Mouse (Mus musculus) lung, postnatal 25 days (tissue): ENCODE measurements at regions not wholly inside any gene's neighbourhood (a gene's known extent, or its start where the extent isn't known, plus 50 kb on each side); places are given as distances from the start of the nearest gene placed in this dataset.
A peak's percentile ranks its signal among the peaks of the same experiment; 100 is the strongest.

Source experiments
- DNase-seq: peaks from one replicate; pipeline ENCODE4 v3.0.0; 2022; ENCODE audit warnings: low spot score

DNA sequence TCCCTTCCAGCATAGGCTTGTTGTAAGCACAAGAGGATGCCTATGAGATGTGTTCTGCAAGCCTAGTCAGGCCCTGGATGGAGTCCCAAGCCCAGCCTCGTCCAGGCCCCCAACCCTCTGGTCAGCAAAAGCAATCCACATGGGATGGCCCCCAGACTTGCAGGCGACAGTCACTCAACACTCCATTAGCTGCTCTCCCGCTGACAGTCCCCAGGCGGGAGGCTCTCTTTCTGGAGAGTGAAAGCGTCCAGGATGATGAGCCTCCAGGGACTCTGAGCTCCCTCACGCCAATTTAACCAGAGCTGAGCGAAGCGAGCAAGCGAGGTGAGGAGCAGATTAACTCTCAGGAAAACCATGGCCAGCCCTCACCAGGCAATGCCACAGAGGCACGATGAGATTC is 132.7 kb upstream of the 1600014C23Rik start:
- DNase-seq, result no peak

DNA sequence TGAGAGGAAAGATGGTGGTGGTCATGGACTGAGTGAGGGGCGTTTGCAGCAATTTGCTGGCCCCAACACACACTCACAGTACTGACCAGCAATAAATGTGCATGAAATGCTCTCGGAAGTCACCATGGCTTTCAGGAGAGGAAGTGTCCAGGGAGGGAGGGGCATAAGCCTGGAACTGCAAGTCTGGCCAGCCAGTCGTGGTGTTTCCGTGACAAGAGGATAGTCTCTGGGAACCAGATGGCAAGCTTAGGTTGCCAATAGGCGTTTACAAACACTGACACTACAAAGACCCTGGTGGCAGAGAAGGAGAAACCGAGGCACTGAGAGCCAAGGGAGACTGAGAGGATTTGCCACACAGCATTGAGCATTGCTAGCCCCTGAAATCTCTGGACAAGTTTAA is 132.3 kb upstream of the 1600014C23Rik start:
- no peak for DNase-seq

DNA sequence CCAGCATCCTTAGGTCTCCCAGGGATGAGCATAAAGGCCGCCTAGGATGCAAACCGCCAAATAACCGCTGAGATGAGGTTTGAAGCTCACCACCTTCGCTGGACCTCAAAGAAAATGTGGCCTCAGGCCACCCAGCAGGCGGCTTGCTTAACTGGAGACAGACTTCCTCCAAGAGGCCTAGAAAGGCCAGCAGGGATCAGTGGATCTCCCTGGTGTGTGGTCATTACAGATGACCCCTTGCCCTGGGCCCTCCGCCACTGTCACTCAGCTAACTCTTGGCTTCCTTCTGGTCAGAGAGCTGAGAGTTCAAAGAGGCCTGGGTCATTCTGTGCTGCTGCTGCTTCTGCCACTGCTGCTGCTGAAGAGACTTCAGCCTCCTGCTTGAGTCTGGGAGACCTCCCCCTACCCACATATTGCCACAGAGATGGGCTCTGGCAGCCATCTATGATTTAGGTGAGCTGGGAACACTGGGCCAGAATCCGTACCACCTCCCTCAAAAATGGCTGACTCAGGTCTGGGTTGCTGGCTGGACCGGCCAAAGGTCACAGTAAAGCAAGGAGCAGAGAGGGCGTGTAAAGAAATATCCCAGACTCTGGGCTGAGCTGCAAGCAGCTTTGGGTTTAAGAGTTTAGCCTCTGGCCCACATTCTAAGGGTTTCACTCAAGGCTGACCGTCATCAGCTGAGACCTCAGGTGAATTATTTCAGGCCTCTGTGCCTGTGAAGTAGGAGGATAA is 130.0 kb upstream of the 1600014C23Rik start:
- no peak for DNase-seq

DNA sequence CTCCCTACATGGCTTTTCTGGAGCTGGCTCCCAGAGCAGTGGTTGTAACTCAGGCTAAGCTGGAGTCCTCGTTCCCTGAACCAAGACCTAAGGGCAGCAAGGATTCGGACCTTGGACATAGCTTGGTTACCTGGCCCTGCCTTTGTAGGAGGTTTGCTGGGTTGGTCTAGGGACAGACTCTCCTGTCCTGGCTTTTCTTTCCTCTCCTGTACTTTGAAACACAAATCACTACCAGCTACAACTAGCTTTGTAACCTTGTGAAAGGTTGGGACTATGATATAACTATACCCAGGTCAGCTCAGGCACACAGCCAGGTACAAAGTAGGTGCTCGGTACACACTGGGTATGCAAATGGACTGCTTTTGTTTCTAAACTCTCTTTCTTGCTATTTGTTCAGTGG is 129.4 kb upstream of the 1600014C23Rik start:
- DNase-seq, result no peak

DNA sequence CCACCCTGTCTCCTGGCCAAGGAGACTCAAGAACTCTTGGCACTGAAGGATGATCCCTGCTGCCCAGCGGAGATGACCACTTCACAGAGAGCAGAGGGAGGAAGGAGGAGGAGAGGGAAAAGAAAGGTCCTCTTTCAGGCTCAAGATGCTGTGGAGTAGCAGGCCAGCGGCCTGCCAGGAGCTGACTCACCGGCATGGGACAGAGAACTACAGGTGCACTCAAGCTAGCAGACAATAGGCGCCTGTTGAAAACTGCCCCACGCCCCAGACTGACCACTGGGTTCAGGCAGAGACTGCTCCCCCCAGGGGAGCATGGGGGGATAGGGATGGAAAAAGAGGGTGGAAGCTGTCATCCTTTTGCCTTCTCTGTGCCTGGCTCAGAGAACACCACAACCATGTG is 125.8 kb upstream of the 1600014C23Rik start:
- DNase-seq, result no peak

DNA sequence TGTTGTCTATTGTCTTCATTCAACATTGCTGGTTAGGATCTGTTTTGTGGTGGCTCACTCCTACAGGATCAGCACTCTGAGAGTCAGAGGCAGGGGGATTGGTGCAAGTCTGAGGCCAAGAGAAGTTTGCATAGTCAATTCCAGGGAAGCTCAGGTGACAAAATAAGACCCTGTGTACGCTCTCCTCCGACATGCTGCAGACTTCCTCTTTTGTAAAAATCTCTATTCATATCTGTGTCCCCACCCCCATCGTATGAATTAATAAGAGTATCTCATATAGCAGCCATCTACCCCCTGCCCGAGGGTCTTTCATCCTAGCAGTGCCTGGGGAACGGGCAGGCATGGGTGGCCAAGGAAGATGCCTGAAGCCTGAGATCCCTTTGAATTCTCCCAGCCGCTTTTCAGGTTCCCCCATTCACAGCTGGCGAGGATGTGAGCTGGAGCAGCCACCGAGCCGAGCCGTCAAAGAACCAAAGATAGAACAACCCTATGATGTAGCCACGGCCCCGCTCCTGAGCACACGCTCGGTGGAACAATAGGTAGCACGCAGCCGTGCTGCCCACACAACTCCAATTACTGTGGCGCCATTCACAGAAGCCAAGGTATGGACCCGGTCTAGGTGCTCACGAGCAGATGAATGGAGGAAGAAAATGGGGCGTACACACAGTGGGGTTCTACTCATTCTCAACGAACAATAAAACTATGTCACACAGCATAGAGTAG is 120.4 kb upstream of the 1600014C23Rik start:
- DNase-seq, result no peak

DNA sequence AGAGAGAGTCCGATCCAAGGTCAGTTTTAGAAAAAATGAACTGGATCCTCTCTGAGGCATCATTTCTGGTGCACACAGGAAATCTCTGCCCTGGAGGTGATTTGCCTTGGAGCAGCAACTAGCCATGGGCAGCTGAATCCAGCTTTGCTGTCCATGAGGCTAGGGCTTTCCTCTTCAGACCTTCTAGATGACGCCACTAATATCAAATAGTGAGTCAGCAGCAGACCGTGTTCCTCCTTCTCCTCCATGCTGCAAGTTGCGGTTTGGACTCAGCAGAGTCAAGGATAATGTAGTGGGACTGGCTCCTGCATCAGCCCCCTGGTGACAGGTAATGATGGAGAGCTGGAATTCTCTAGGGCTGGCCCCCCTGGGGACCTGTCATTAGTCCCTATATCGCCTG is 118.8 kb upstream of the 1600014C23Rik start:
- DNase-seq, result no peak

DNA sequence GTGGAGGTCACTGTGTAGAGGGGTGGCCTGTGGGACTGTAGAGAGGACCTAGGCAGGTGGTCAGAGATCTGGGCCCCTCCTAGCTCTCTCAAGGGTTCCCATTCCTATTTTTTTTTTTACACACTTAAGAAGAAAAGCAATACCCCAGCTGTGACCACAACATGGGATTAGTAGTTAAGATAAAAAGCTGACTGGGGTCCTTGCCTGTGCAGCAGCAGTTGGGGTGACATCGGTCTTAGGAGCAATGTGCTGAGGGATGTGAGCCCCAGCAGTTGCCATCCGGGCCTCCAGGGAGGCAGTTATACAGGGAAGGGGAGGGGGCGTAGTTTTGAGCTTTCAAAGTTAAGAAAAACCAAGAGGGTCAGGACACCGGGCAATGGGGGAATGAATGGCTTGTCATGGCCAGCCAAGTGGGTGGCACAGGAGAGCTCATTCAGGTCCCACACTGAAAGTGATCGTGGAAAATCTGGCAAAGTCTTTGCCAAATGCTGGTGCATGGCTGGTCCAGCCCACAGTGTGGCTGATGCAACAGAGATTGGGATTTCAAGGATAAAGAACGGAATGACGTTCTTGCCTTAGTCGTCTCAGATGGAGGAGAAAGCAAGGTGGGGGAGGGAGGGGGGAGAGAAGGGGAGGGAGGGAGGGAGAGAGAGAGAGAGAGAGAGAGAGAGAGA is 118.2 kb upstream of the 1600014C23Rik start:
- no peak for DNase-seq

DNA sequence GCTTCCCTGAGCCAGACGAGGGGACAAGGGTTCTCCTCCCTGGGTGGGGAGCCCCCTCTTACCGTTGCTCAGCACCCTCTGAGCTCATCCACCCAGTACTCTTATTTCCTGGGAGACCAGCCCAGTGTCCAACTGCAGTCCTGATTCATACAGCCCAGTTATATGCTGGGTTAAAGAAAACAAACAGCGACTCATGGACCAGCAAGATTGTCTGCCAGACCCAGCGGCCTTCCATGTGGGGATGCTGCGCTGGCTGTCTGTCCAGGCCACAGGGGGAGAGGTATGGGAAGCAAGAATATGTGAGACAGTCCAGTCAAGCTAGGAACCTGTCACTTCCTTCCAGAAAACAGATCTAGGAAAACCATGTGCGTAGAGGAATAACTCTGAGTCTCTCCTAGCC is 117.3 kb upstream of the 1600014C23Rik start:
- DNase-seq, result no peak

DNA sequence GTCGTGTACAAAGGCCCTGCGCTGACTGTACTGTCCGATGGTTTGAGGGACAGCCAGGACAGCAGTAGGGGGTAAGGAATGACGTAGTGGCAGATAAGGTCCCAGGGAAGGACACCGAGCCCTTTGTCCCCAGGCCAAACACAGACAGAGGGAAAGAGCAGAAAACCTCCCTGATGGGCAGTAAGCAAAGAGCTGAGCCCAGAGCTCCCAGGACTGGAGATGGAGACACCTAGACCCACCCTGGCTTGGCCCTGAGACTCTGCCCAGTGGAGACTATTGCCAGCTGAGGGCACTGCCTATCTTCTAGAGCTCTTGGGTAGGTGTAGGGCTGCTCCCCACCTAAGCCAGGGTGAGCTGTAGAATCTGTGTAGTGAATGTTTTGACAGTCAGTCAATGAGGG is 116.5 kb upstream of the 1600014C23Rik start:
- no peak for DNase-seq

DNA sequence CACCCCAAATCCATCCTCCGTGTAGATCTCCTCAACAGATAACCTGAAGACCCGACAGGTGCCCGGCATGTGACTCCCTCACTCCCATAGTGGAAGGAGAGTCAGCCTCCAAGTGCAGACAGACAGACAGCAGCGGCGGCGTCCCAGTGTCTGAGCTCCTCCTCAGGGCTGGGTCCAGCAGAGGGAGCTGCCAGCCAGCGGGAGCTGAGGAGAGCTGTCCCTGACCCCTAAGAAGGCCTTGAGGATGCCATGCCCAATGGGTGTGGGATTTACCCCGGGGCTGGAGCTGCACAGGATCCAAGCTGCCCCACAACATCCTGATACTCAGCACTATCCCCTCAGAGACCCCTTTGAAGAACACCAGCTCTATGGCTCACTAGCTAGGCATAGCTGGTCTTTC is 115.0 kb upstream of the 1600014C23Rik start:
- peak; percentile 52 for DNase-seq

DNA sequence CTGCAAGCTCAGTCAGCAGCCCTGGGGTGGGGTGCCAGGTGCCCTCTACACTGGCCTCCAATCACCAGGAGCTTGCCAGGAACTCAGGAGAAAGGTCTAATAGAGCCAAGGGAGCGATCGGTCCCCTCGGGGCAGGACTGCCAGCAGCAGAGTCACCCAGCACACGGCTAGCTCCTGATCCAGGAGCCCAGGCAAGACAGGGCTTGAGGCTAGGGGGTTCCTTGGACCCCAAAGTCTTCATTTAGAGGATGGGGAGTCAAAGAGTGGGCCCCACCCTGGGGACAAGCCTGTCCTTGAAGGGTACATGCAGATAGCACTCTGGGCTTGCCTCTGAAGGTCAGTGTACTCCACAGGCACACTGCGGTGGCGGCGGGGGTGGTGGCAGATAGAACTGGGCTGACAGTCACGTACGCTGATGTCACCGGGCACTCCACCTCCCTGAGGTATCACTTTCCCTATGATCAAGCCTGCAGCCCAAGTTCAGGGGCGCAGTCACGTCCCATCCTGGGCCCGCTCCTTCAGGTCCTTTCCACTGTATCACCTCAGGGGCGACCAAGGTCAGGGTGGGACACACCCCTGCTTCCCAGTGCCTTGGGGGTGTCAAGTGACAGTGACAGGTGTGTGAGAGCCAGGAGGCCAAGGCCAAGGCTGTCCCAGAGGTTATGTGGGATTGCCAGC is 114.2 kb upstream of the 1600014C23Rik start:
- DNase-seq, result no peak

DNA sequence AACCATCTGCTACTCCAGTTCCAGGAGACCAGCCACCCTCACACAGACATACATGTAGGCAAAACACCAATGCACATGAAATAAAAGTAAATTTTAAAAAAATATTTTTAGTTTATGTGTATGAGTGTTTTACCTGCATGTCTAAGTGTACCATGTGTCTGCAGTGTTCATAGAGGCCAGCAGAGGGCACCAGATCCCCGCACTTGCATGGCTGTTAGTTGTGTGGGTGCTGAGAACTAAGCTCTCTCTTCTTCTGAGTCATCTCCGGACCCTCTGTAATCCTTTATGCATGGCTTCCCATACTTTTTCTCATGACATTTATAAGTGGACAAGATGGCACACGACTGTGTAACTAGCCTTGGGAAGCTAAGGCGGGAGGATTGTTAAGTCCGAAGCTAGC is 112.2 kb upstream of the 1600014C23Rik start:
- no peak for DNase-seq

DNA sequence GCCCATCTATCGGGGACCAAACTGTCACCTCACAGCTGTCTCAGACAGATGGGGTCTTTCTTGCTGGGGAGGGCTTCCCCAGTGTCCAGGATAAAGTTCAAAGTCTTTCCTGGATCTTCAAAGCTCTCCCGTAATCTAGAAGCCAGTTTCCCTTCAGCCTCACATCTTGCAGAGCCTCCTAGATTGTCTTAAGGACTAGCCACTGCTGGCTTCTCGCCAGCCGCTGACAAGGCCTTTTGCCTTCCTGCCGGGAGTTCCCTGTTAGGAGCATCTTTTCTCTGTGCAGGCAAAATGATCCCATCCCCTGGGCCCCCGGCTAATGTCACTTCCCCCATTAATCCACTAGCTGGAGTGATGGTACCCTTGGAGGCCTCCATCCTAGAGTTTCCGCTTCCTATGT is 103.1 kb upstream of the 1600014C23Rik start:
- no peak for DNase-seq

DNA sequence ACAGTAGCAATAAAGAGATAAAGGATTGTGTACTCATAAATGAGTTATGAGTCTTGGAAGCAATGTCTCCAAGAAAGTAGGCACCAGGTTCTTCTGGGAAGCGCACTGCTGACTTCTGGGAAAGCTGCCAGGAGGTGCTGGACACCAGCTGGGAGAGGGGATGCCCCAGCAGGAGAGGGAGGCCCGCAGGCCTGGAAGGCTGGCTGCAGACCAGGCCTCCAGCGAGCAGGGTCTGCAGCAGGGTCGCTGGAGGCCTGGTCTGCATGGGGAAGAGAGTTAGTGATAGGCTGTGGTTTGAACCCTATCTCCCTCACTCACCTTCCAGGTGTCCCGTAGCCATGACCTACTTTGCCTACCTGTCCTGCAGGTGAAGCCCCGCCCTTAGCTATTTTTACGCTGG is 102.6 kb upstream of the 1600014C23Rik start:
- DNase-seq, result no peak

DNA sequence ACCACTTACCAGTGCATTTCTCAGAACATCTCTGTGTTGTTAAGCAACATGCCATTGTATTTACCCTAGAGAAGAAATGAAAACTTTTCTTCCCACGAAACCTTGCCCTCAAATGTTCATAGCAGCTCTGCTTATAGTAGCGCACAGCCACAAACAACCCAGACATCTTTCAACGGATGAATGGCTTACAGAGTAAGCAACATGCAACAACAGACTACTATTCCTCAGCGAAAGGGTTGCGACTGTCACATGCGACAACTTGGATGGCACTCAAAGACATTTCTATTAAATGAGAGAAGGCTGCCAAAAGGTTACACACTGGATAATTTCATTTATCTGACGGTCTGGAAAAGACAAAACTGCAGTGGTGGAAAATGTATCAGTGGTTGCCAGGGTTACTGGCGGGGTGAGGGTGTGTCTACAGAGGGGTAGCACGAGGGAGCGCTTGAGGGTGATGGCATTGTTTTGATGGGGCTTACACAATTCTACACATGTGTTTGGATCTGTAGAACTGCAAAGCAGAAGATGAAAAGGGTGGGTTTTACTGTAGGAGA is 101.0 kb upstream of the 1600014C23Rik start:
- DNase-seq, result no peak

DNA sequence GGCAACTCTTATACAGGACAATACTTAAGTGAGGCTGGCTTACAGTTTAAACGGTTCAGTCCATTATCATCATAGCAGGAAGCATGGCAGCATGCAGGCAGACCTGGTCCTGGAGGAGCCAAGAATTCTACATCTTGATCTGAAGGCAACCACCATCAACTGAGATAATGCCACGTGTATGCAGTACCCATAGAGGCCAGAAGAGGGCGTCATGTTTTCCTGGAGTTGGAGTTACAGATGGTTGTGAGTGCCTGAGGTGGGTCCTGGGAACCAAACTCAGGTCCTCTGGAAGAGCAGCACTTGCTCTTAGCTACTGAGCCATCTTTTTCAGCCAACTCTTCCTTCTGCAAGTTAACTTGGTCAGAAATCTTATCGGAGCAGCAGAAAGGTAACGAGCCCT is 96.7 kb upstream of the 1600014C23Rik start:
- no peak for DNase-seq

DNA sequence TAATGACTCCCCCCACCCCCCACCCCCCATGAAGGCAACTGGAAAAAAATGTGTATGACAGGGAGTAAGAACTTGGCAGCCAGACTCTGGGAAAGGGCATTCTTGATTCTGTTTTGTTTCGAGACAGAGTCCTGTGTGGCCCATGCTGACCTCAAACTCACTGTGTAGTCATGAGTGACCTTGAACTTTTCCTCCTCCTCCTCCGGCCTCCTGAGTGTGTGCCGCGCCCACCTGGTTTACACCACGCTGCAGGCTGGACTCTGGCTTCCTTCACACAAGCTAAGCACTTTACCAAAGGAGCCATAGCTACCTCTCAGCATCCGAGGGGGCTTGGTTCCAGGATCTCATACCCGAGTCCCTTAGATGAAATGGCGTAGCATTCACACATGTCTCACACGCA is 95.9 kb upstream of the 1600014C23Rik start:
- DNase-seq, result no peak

DNA sequence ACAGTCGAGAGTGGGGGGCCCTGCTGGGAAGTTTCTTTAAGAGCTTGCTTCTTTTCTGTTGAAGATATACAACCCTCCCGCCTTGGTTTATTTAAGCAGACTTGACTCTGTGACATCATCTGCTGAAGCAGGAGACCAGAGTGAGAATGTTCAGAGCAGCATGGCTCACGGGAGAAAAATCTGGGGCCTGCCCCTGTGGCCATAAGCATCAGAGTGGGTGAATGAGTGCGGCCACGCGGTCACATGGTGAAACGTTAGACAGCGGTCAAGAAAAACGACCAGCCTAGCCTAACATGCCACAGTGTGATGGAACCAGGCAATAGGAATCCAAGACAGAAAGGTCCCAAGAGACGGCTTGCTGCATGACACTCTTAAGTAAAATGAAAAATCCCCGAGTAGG is 95.2 kb upstream of the 1600014C23Rik start:
- no peak for DNase-seq

DNA sequence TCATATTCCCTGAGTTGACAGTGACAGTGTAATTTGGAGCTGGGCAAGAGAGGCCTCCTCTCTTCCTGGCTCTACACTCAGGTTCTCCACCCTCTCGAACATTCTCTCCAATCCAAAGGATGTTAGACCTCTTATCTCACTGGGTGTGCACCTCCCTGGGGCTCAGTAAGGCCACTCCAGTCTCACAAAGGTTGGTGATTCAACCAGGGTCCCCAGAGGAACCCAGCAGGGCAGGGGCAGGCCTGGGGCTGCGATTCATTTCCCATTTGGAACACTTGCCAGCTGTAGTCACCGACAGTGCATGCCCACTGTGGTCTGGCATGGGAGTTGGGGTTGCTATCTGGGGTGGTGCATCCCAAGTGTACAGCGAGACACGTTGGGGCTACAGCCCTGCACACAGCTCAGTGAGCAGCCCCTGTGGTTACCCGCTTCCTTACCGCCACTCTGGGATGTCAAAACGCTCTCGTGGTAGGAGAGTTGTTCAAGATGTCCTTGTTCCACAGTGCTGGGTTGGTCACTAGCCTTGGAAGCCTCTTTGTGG is 94.7 kb upstream of the 1600014C23Rik start:
- DNase-seq, result no peak

DNA sequence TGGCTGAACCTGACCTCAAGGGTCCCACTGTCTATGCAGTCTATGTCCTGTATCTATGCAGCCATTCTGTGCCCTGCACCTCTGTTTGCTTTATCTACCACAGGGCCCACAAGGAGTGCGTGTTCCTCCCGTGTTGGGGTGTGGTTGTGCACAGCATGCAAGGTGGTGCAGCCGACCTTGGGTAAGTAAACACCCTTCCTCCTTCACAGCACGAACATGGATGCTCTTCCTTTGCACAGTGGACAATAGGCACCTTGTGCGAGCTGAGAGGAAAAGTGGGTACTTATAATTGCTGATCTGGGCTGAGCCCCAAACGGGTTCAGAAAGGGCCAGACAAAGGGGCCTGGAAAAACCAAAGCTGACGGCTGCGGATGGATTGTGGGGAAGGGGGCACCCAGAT is 91.3 kb upstream of the 1600014C23Rik start:
- DNase-seq, result no peak

DNA sequence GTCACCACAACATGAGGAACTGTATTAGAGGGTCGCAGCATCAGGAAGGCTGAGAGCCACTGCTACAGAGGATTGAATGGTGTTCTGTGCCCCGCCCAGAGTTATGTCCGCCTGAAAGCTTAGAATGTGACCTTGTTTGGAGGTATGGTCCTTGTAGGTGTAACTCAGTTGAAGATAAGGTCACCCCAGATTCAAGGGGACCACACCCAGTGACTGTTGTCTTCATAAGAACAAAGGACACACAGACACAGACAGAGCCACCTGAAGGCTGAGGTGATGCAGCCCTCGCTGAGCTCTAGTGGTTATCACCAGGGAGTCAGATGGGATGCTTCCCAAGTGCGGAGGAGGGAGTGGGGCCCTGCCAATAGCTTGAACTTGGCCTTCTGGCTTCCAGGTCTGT is 89.9 kb upstream of the 1600014C23Rik start:
- no peak for DNase-seq
